Mouse (Mus musculus) layer of hippocampus, adult 2 months (tissue): ENCODE data around the gene Abhd4. TPM values are rescaled to one million over a fixed set of nuclear protein-coding genes. Genes with fewer than 3 reads are reported as not detected.
"Not testable (repeated sequence)": the region's sequence is repeated elsewhere in the genome, so short reads cannot be mapped to it uniquely, and the experiment has no call there.

Experiments used
- DNase-seq, 2 experiments: peaks; one replicate each; pipeline ENCODE4 v3.0.0; 2022; ENCODE audit warnings: low spot score in 2 of 2
- H3K27ac ChIP-seq: fragments of 200-600 bp; 2 replicates; pipeline ENCODE4 v1.8.1; 2022
- H3K4me3 ChIP-seq: fragments of 200-600 bp; 2 replicates; pipeline ENCODE4 v1.8.1; 2022; ENCODE audit warnings: mild to moderate bottlenecking
- CTCF ChIP-seq: fragments of 200-600 bp; conservative IDR thresholded peaks from 2 replicates; pipeline ENCODE4 v1.8.1; 2022; ENCODE audit warnings: antibody characterized with exemption, mild to moderate bottlenecking, moderate library complexity
- total RNA-seq, 2 experiments: library from RNA; stranded (reverse); gene quantifications; 2 replicates each; pipeline ENCODE4 v1.2.3; 2021

The Abhd4 gene
- total RNA-seq, 2 experiments from 2014 or later, result 49.8 to 55.1 TPM

- no peak for DNase-seq
Observed at GRCm38 (mm10) chr14:54225725-54226124, 28.3 kb upstream of the Abhd4 start.

GRCm38 (mm10) chr14:54226911-54227811, 26.8 kb upstream of the Abhd4 start:
- Histone ChIP-seq H3K4me3 (no peak overlapping the region; the same call in 1 of the 2 replicates), H3K27ac (peak overlapping the region; percentile 86; the same call in 1 of the 2 replicates)
- TF ChIP-seq CTCF, result no peak

More at GRCm38 (mm10) chr14:54225725-54226124, 28.3 kb upstream of the Abhd4 start:
- H3K27ac ChIP-seq, result no peak overlapping the region
- no peak overlapping the region for H3K4me3 ChIP-seq
- TF ChIP-seq CTCF, result no peak

GRCm38 (mm10) chr14:54227911-54228451, 26.0 kb upstream of the Abhd4 start:
- TF ChIP-seq CTCF, result peak; percentile 90
- DNase-seq, result peak; percentile 55 to 73
- Histone ChIP-seq H3K4me3 (peak overlapping the region; percentile 49), H3K27ac (peak overlapping the region; percentile 86)

More at GRCm38 (mm10) chr14:54226911-54227811, 26.8 kb upstream of the Abhd4 start:
- DNase-seq, result no peak

- Histone ChIP-seq H3K27ac (peak overlapping the region; percentile 86), H3K4me3 (peak overlapping the region; percentile 49)
Observed at GRCm38 (mm10) chr14:54228501-54228900, 25.5 kb upstream of the Abhd4 start.

GRCm38 (mm10) chr14:54228933-54229713, 24.9 kb upstream of the Abhd4 start:
- Histone ChIP-seq H3K27ac (peak overlapping the region; percentile 86), H3K4me3 (peak overlapping the region; percentile 23; the same call in 1 of the 2 replicates)
- no peak for TF ChIP-seq CTCF
- peak in 1 of 2 experiments; percentile 12 for DNase-seq

More at GRCm38 (mm10) chr14:54228501-54228900, 25.5 kb upstream of the Abhd4 start:
- no peak for TF ChIP-seq CTCF
- DNase-seq, result no peak

- not testable (repeated sequence) for H3K27ac ChIP-seq, H3K4me3 ChIP-seq, DNase-seq
Observed at GRCm38 (mm10) chr14:54229849-54230248, 24.1 kb upstream of the Abhd4 start.

GRCm38 (mm10) chr14:54230638-54231150, 23.3 kb upstream of the Abhd4 start:
- no peak for DNase-seq
- 0 out of 2 replicates have a peak overlapping the region, but pooled peaks have one; percentile 7 for H3K27ac ChIP-seq
- no peak for TF ChIP-seq CTCF
- no peak overlapping the region for H3K4me3 ChIP-seq

- Histone ChIP-seq H3K27ac (no peak overlapping the region), H3K4me3 (no peak overlapping the region)
- no peak for TF ChIP-seq CTCF
- no peak for DNase-seq
Observed at GRCm38 (mm10) chr14:54231176-54231956, 22.6 kb upstream of the Abhd4 start.

- Histone ChIP-seq H3K4me3 (no peak overlapping the region), H3K27ac (peak overlapping the region; percentile 20; the same call in 1 of the 2 replicates)
- no peak for TF ChIP-seq CTCF
- no peak for DNase-seq
Observed at GRCm38 (mm10) chr14:54232143-54232542, 21.8 kb upstream of the Abhd4 start.

GRCm38 (mm10) chr14:54232811-54233558, 21.0 kb upstream of the Abhd4 start:
- no peak for TF ChIP-seq CTCF
- Histone ChIP-seq H3K27ac (peak overlapping the region; percentile 20), H3K4me3 (no peak overlapping the region)
- DNase-seq, result no peak

- TF ChIP-seq CTCF, result no peak
- peak in 1 of 2 experiments; percentile 18 for DNase-seq
- H3K27ac ChIP-seq, result peak overlapping the region; percentile 20; the same call in 1 of the 2 replicates
- 0 out of 2 replicates have a peak overlapping the region, but pooled peaks have one; percentile 8 for H3K4me3 ChIP-seq
Observed at GRCm38 (mm10) chr14:54233559-54234143, 20.3 kb upstream of the Abhd4 start.
